Mouse (Mus musculus) WW6 (cell line): ENCODE measurements around the gene Glrp1.

ENCODE experiments used
- DNase-seq: peaks from one replicate; pipeline ENCODE4 v3.0.0-alpha.2; 2013; ENCODE audit warnings: low read depth, low spot score

The Glrp1 gene

GRCm38 (mm10) chr1:88509789-88510188 is at the start of gene Glrp1:
TSS of gene Glrp1 (minus strand) at chr1:88510066.
- DNase-seq: no peak

DNA sequence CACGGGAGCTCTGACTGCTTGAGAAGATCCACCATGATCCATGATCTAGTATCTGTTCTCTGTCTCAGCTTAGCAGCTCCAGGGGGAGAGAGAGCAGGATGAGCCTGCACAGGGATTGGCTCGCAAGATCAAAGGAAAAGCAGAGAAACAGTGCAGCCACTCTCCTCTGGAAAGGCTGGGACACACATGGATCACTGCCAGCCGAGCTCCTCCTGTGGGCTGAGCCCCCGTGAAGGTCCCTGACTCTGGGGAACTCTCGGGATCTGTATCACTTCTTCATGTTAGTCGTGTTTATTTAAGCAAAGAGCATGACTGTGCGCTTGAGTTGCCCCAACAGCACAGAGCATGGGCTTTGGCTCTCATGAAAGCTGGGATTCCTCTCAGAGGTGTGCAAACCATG is 49.4 kb upstream of the Glrp1 start:
- no peak for DNase-seq

DNA sequence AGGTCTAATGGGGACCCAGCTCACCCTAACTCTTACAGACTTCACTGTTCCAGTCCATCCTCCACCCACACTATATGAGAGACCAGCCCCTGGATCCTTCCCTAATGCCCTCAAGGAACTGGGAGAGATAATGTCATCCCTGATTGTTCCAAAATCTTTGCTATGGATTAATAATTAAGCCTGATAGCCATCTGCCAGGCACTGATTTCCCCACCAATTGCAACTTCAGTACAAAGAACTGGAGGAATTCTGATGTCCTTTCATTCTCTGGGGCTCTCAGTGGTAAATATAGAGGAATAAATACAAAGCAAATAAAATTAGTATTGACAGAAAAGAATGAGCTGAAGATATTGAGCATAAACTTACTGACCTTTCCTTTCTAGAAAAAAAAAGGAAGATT is 48.9 kb upstream of the Glrp1 start:
- no peak for DNase-seq

- DNase-seq: no peak
Measured at GRCm38 (mm10) chr1:88556401-88556800, 46.5 kb upstream of the Glrp1 start.

DNA sequence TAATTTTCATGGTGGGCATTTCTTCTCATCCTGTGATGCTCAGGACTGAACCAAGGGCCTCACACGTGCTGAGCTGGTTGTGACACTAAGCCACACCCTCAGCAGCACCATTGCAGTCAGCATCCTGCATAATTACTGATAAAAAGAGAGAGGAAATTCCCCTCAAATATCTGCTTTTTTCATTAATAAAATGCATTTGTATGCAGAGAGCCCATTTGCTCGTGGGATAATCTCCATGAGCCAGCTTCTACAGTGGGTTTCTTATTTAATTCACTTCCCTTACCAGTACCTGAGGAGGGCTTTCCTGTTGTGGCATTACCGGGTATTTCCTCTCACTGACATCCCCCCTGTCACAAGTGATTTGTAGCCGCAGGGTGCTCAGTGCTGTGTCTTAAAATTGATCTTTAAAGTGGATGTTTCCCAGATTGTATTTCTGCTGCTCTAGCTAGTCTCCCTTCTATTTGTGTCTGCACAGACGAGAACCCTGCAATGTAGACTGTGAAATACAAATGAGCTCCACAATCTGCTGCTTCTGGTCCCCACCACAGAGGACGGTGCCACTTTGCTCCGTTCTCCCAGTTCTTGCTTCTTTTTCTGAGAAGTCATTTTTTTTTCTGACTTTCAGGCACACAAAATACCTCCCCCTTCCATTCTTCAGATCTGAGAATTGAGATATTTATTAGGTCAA is 43.8 kb upstream of the Glrp1 start:
- no peak for DNase-seq

- no peak for DNase-seq
Measured at GRCm38 (mm10) chr1:88549263-88549662, 39.4 kb upstream of the Glrp1 start.

DNA sequence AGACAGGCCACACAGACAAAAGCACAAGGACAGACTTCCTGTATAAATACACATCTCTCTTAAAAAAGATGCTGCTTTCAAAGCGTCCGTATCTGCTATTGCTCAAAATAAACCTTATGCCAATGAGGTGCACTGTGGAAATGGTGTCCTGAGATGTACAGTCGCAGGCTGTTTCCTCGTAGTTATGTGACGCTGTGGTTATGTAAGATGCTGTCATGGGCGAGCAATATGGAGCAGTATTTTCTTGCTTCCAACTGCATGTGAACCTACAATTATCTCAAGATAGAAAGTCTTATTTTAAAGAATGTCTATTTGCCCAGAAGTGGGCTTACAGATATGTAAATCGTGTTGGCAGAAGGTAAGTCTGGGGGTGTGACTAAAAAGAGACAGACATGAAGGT is 37.3 kb upstream of the Glrp1 start:
- DNase-seq: no peak

- DNase-seq: no peak
Measured at GRCm38 (mm10) chr1:88543608-88544007, 33.7 kb upstream of the Glrp1 start.

GRCm38 (mm10) chr1:88539823-88540222 is 30.0 kb upstream of the Glrp1 start:
- no peak for DNase-seq

- no peak for DNase-seq
Measured at GRCm38 (mm10) chr1:88539256-88539655, 29.4 kb upstream of the Glrp1 start.

GRCm38 (mm10) chr1:88536308-88536707 is 26.4 kb upstream of the Glrp1 start:
- no peak for DNase-seq

- no peak for DNase-seq
Measured at GRCm38 (mm10) chr1:88534091-88534490, 24.2 kb upstream of the Glrp1 start.

DNA sequence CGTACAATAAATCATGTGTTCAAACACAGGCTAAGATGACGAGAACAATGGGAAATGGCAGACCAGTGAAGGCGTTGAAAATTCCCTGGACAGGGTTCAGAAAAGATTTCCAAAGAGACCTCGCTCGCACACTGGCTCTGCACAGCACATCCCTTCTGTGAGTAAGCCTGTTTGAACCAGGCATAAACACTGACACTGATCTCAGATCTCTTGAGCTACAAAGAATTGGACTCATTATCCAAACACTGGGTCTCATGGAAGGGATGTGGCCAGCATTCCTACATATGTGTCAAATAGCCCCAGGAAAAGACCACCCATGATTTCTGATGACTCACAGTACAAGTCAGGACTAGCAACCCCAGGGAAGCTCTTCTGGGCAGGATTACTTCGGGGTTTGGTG is 16.3 kb upstream of the Glrp1 start:
- no peak for DNase-seq

- no peak for DNase-seq
Measured at GRCm38 (mm10) chr1:88525622-88526021, 15.8 kb upstream of the Glrp1 start.

GRCm38 (mm10) chr1:88521170-88521747 is 11.4 kb upstream of the Glrp1 start:
- no peak for DNase-seq

- no peak for DNase-seq
Measured at GRCm38 (mm10) chr1:88513613-88514012, 3.7 kb upstream of the Glrp1 start.

GRCm38 (mm10) chr1:88507886-88508285 is 2.0 kb downstream of the Glrp1 start:
- DNase-seq: no peak

DNA sequence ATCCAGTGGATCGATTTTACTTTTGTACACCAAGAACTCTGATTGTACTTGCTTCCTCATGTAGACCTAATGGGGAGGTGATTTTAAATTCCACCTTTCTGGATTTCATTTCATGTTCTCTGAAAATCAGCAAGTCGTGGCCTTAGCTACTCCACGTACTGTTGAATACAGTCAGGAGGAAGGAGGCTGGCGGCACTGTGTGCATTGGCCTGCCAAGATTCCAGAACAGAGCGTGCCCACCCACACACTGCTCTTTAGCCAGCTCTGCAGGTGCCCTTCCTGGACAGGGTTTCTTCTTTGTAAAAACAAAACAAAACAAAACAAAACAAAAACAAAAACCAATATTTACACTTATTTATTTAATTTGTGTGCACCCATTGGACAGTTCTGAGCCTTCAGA is 2.7 kb downstream of the Glrp1 start:
- no peak for DNase-seq

DNA sequence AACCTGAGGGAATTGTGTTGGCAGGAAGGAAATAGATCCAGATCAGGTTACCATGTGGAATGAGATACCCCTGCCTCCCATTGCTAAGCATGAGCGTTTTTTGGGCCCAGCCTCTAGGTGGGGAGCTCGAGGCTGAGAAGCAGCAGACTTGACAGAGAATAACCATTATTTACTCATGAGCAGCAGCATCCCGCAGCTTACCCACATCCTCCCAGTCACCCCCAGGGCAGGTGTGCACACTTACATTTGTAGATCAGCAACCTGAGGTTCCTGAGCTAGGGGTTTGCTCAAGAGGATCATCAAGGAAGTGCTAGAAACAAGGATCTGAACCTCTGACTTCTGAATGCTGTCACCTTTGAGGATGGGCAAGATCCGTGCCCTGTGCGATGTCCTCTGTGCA is 3.5 kb downstream of the Glrp1 start:
- DNase-seq: no peak

GRCm38 (mm10) chr1:88505697-88506096 is 4.2 kb downstream of the Glrp1 start:
- DNase-seq: no peak

DNA sequence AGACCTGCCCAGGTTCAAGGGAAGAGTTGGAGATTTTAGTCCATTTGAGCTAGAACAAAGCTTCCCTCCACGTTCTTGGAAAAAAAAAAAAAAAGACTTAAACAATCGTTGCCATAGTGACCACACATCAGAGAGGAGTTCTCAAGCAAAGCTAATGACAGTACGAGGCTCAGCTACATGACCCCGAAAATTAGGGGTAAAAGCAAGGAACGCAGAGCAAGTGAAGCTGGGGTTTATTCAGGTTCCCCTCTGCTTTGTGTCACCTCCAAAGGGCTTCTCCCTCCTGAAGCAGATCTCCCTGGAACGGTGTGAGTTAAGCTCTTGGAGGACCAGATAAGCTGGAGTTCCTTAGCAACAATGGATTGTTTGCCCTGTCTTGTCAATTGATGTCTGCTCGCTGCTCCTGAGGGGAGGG is 5.3 kb downstream of the Glrp1 start:
- no peak for DNase-seq

- DNase-seq: no peak
Measured at GRCm38 (mm10) chr1:88502822-88503221, 7.0 kb downstream of the Glrp1 start.

DNA sequence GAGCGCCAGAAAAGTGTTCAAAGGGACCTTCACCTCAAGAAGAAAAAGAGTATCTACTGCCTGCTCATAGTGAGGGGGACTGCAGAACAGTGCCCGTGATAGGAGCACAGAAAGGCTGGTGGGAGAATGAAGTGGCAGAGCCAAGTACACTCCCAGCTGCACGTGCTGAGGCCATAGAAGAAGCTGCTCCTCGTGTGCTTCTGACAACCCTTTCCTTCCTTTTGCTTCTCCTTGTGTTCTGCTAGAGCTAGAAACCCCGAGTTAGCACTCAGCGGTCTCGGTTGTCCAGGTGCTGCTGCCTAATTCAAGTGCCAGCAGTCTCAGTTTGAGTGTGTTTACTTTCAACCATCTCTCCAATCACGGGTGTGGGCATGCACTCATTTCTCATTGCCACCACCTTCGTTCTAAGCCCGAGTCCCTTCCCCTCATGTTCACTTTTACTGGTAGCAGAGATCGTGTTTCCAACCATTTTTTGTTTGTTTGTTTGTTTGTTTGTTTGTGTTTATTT is 10.6 kb downstream of the Glrp1 start:
- DNase-seq: no peak
